Mouse (Mus musculus): ENCODE measurements around the gene Gmnn. TPM values are rescaled to one million over a fixed set of nuclear protein-coding genes. Genes with fewer than 3 reads are reported as not detected.
A peak's percentile ranks its signal among the peaks of the same experiment; 100 is the strongest.
"Not testable (repeated sequence)": the region's sequence is repeated elsewhere in the genome, so short reads cannot be mapped to it uniquely, and the experiment has no call there.

Gmnn gene
- polyA plus RNA-seq, 1 experiment from 2014 or later, result 218 TPM

GRCm38 (mm10) chr13:24776146-24776844, 14.6 kb upstream of the Gmnn start:
- Histone ChIP-seq H3K9me3 (ENCODE audit: control insufficient read depth, low read length) (no peaks in the 10 kb centered on the region), H3K4me3 (ENCODE audit: low read depth, low read length) (no peak overlapping the region), H3K4me1 (replicated peaks; ENCODE audit: control insufficient read depth, insufficient read depth, low read length) (no peaks in the 10 kb centered on the region), H3K4me2 (no peak overlapping the region), H3K36me3 (ENCODE audit: control insufficient read depth, insufficient read depth, low read length) (no peaks in the 10 kb centered on the region), H3K9ac (ENCODE audit: low read depth, low read length) (no peak overlapping the region), H3K27me3 (replicated peaks; ENCODE audit: control insufficient read depth, insufficient read depth, low read length) (no peaks in the 10 kb centered on the region), H3K27ac (ENCODE audit: low read depth, low read length) (no peak overlapping the region)
- ATAC-seq (replicated peaks; ENCODE audit: low FRiP score), result peak; percentile 61
- WGBS, result 44% methylated on average over 7 of the region's 7 CpGs
- no peak for DNase-seq (ENCODE audit: low spot score)

GRCm38 (mm10) chr13:24771482-24771881, 9.8 kb upstream of the Gmnn start:
- not testable (repeated sequence) for H3K9ac ChIP-seq (ENCODE audit: low read depth, low read length); ATAC-seq (replicated peaks; ENCODE audit: low FRiP score); H3K4me2 ChIP-seq; H3K4me3 ChIP-seq (ENCODE audit: low read depth, low read length); DNase-seq (ENCODE audit: low spot score); H3K9me3 ChIP-seq (ENCODE audit: control insufficient read depth, low read length); H3K36me3 ChIP-seq (ENCODE audit: control insufficient read depth, insufficient read depth, low read length); H3K27ac ChIP-seq (ENCODE audit: low read depth, low read length); H3K27me3 ChIP-seq (replicated peaks; ENCODE audit: control insufficient read depth, insufficient read depth, low read length); H3K4me1 ChIP-seq (replicated peaks; ENCODE audit: control insufficient read depth, insufficient read depth, low read length)
- WGBS, result 95% methylated on average over 10 of the region's 10 CpGs

- H3K9me3 ChIP-seq (ENCODE audit: control insufficient read depth, low read length); H3K36me3 ChIP-seq (ENCODE audit: control insufficient read depth, insufficient read depth, low read length); ATAC-seq (replicated peaks; ENCODE audit: low FRiP score); H3K4me2 ChIP-seq; H3K4me3 ChIP-seq (ENCODE audit: low read depth, low read length); H3K27ac ChIP-seq (ENCODE audit: low read depth, low read length); H3K27me3 ChIP-seq (replicated peaks; ENCODE audit: control insufficient read depth, insufficient read depth, low read length); H3K4me1 ChIP-seq (replicated peaks; ENCODE audit: control insufficient read depth, insufficient read depth, low read length); H3K9ac ChIP-seq (ENCODE audit: low read depth, low read length); DNase-seq (ENCODE audit: low spot score): not testable (repeated sequence)
- WGBS, result 74% methylated on average over 4 of the region's 4 CpGs
Measured at GRCm38 (mm10) chr13:24767809-24768208, 6.1 kb upstream of the Gmnn start.

- H3K27me3 ChIP-seq (replicated peaks; ENCODE audit: control insufficient read depth, insufficient read depth, low read length), result no peaks in the 10 kb centered on the region
- no peak for ATAC-seq (replicated peaks; ENCODE audit: low FRiP score)
- DNase-seq (ENCODE audit: low spot score), result no peak
- peaks cover 24% of the 10 kb centered on the region for H3K4me1 ChIP-seq (replicated peaks; ENCODE audit: control insufficient read depth, insufficient read depth, low read length)
- peaks cover 16% of the 10 kb centered on the region for H3K36me3 ChIP-seq (ENCODE audit: control insufficient read depth, insufficient read depth, low read length)
- no peak overlapping the region for H3K27ac ChIP-seq (ENCODE audit: low read depth, low read length)
- WGBS, result 28% methylated on average over 4 of the region's 4 CpGs
- peak overlapping the region; percentile 95 for H3K4me3 ChIP-seq (ENCODE audit: low read depth, low read length)
- peak overlapping the region; percentile 79 for H3K4me2 ChIP-seq
- peak overlapping the region; percentile 100 for H3K9ac ChIP-seq (ENCODE audit: low read depth, low read length)
- H3K9me3 ChIP-seq (ENCODE audit: control insufficient read depth, low read length), result no peaks in the 10 kb centered on the region
Measured at GRCm38 (mm10) chr13:24762254-24762653, 531 bp upstream of the Gmnn start.

- no peak for DNase-seq (ENCODE audit: low spot score)
- H3K36me3 ChIP-seq (ENCODE audit: control insufficient read depth, insufficient read depth, low read length), result peaks cover 26% of the 10 kb centered on the region
- H3K9ac ChIP-seq (ENCODE audit: low read depth, low read length), result peak overlapping the region; percentile 100
- H3K4me2 ChIP-seq, result peak overlapping the region; percentile 79
- H3K27ac ChIP-seq (ENCODE audit: low read depth, low read length), result peak overlapping the region; percentile 98
- no peak for ATAC-seq (replicated peaks; ENCODE audit: low FRiP score)
- no peaks in the 10 kb centered on the region for H3K27me3 ChIP-seq (replicated peaks; ENCODE audit: control insufficient read depth, insufficient read depth, low read length)
- H3K9me3 ChIP-seq (ENCODE audit: control insufficient read depth, low read length), result no peaks in the 10 kb centered on the region
- 4% methylated on average over 10 of the region's 10 CpGs for WGBS
- H3K4me3 ChIP-seq (ENCODE audit: low read depth, low read length), result peak overlapping the region; percentile 95
- H3K4me1 ChIP-seq (replicated peaks; ENCODE audit: control insufficient read depth, insufficient read depth, low read length), result peaks cover 24% of the 10 kb centered on the region
Measured at GRCm38 (mm10) chr13:24761083-24761402, 680 bp downstream of the Gmnn start.

- no peak for ATAC-seq (replicated peaks; ENCODE audit: low FRiP score)
- peaks cover 32% of the 10 kb centered on the region for H3K36me3 ChIP-seq (ENCODE audit: control insufficient read depth, insufficient read depth, low read length)
- no peaks in the 10 kb centered on the region for H3K27me3 ChIP-seq (replicated peaks; ENCODE audit: control insufficient read depth, insufficient read depth, low read length)
- H3K9me3 ChIP-seq (ENCODE audit: control insufficient read depth, low read length), result no peaks in the 10 kb centered on the region
- H3K4me3 ChIP-seq (ENCODE audit: low read depth, low read length), result peak overlapping the region; percentile 95
- peak overlapping the region; percentile 100 for H3K9ac ChIP-seq (ENCODE audit: low read depth, low read length)
- H3K4me2 ChIP-seq, result peak overlapping the region; percentile 79
- H3K27ac ChIP-seq (ENCODE audit: low read depth, low read length), result no peak overlapping the region; the same call in 1 of the 2 replicates
- no peak for DNase-seq (ENCODE audit: low spot score)
- WGBS, result 66% methylated on average over 5 of the region's 5 CpGs
- H3K4me1 ChIP-seq (replicated peaks; ENCODE audit: control insufficient read depth, insufficient read depth, low read length), result peaks cover 24% of the 10 kb centered on the region
Measured at GRCm38 (mm10) chr13:24760351-24760870, 1.3 kb downstream of the Gmnn start.

- no peaks in the 10 kb centered on the region for H3K27me3 ChIP-seq (replicated peaks; ENCODE audit: control insufficient read depth, insufficient read depth, low read length)
- no peak for DNase-seq (ENCODE audit: low spot score)
- H3K9ac ChIP-seq (ENCODE audit: low read depth, low read length), result no peak overlapping the region; the same call in 1 of the 2 replicates
- H3K27ac ChIP-seq (ENCODE audit: low read depth, low read length), result no peak overlapping the region
- ATAC-seq (replicated peaks; ENCODE audit: low FRiP score), result no peak
- peaks cover 39% of the 10 kb centered on the region for H3K36me3 ChIP-seq (ENCODE audit: control insufficient read depth, insufficient read depth, low read length)
- peaks cover 24% of the 10 kb centered on the region for H3K4me1 ChIP-seq (replicated peaks; ENCODE audit: control insufficient read depth, insufficient read depth, low read length)
- 74% methylated on average over 10 of the region's 10 CpGs for WGBS
- H3K4me2 ChIP-seq, result peak overlapping the region; percentile 79
- no peaks in the 10 kb centered on the region for H3K9me3 ChIP-seq (ENCODE audit: control insufficient read depth, low read length)
- H3K4me3 ChIP-seq (ENCODE audit: low read depth, low read length), result peak overlapping the region; percentile 95; the same call in 1 of the 2 replicates
Measured at GRCm38 (mm10) chr13:24759451-24759850, 2.3 kb downstream of the Gmnn start.

GRCm38 (mm10) chr13:24757820-24758564, 3.7 kb downstream of the Gmnn start:
- no peak for ATAC-seq (replicated peaks; ENCODE audit: low FRiP score)

More at GRCm38 (mm10) chr13:24757820-24758564, 3.7 kb downstream of the Gmnn start:
- H3K9ac ChIP-seq (ENCODE audit: low read depth, low read length), result no peak overlapping the region
- 63% methylated on average over 12 of the region's 12 CpGs for WGBS
- no peak overlapping the region for H3K27ac ChIP-seq (ENCODE audit: low read depth, low read length)
- H3K4me2 ChIP-seq, result 0 out of 2 replicates have a peak overlapping the region, but pooled peaks have one; percentile 1
- peaks cover 46% of the 10 kb centered on the region for H3K36me3 ChIP-seq (ENCODE audit: control insufficient read depth, insufficient read depth, low read length)
- no peak overlapping the region for H3K4me3 ChIP-seq (ENCODE audit: low read depth, low read length)
- H3K27me3 ChIP-seq (replicated peaks; ENCODE audit: control insufficient read depth, insufficient read depth, low read length), result no peaks in the 10 kb centered on the region
- no peak for DNase-seq (ENCODE audit: low spot score)
- no peaks in the 10 kb centered on the region for H3K9me3 ChIP-seq (ENCODE audit: control insufficient read depth, low read length)
- H3K4me1 ChIP-seq (replicated peaks; ENCODE audit: control insufficient read depth, insufficient read depth, low read length), result peaks cover 24% of the 10 kb centered on the region

Data from liver, embryonic 11.5 days (tissue).